Mouse (Mus musculus) heart, postnatal 0 days (tissue): ENCODE results near the gene Gmds. TPM values are rescaled to one million over a fixed set of nuclear protein-coding genes. Genes with fewer than 3 reads are reported as not detected.

Experiments used
- ATAC-seq: fragments of 200-750 bp; cut with Nextera tagmentation; 2 replicates; pipeline ENCODE4 v1.8.0; 2017; ENCODE audit warnings: low read depth, moderate number of reproducible peaks, moderate library complexity; ENCODE audit not compliant: insufficient read depth
- DNase-seq: peaks from one replicate; pipeline ENCODE4 v3.0.0-alpha.2; 2016; ENCODE audit warnings: low spot score
- H3K27ac ChIP-seq: fragments of 300-500 bp; sonication (generic); 2 replicates; pipeline ENCODE4 v1.5.1; 2014; ENCODE audit warnings: low read depth, mild to moderate bottlenecking
- H3K27me3 ChIP-seq: fragments of 300-500 bp; sonication (generic); 2 replicates; pipeline ENCODE4 v1.6.1; 2014; ENCODE audit warnings: low read length, mixed read lengths; ENCODE audit not compliant: control insufficient read depth, insufficient read depth
- H3K36me3 ChIP-seq: fragments of 300-500 bp; sonication (generic); replicated peaks from 2 replicates; pipeline ENCODE4 v1.6.1; 2014; ENCODE audit warnings: low read length, mixed read lengths; ENCODE audit not compliant: control insufficient read depth, insufficient read depth
- H3K4me1 ChIP-seq: fragments of 300-500 bp; sonication (generic); 2 replicates; pipeline ENCODE4 v1.6.1; 2014; ENCODE audit warnings: antibody characterized with exemption; ENCODE audit not compliant: control insufficient read depth, insufficient read depth
- H3K4me2 ChIP-seq: fragments of 300-500 bp; sonication (generic); 2 replicates; pipeline ENCODE4 v1.6.1; 2014; ENCODE audit warnings: low read depth, mild to moderate bottlenecking, low read length, moderate library complexity
- H3K4me3 ChIP-seq: fragments of 300-500 bp; sonication (generic); 2 replicates; pipeline ENCODE4 v1.5.1; 2014; ENCODE audit warnings: low read depth, low read length
- H3K9ac ChIP-seq: fragments of 300-500 bp; sonication (generic); replicated peaks from 2 replicates; pipeline ENCODE4 v1.6.1; 2014; ENCODE audit warnings: low read depth, low read length, mixed read lengths
- H3K9me3 ChIP-seq: fragments of 300-500 bp; sonication (generic); replicated peaks from 2 replicates; pipeline ENCODE4 v1.6.1; 2016; ENCODE audit warnings: low read length; ENCODE audit not compliant: control insufficient read depth
- CTCF ChIP-seq: IDR thresholded peaks from 2 replicates; pipeline ENCODE4 v1.5.1; 2016; ENCODE audit warnings: antibody characterized with exemption, control low read depth, low read depth
- EP300 ChIP-seq: IDR thresholded peaks from 2 replicates; pipeline ENCODE4 v1.6.1; 2016; ENCODE audit warnings: antibody characterized with exemption, low read depth
- WGBS: fragments of 180-500 bp; shearing (Covaris S2); extraction: QIAGEN DNeasy Blood & Tissue Kit; methylation state at CpG from one replicate; pipeline ENCODE4 v1.1.7; 2014; 5-methylcytosine and 5-hydroxymethylcytosine counted together
- polyA plus RNA-seq: library from polyadenylated mRNA; unstranded; fragments of >200 nt; fragmentation: Nextera tagmentation; extraction: Ambion mirVana; gene quantifications from 2 replicates; pipeline ENCODE4 v1.2.1, GENCODE M21; 2015
- total RNA-seq: library from RNA; depleted of rRNA; stranded (reverse); fragments of >200 nt; gene quantifications from 2 replicates; pipeline ENCODE4 v1.2.3, GENCODE M21; 2014; ENCODE audit warnings: low replicate concordance

The Gmds gene
- total and polyA plus RNA-seq, 2 experiments from 2014 or later = 1.3 to 13.0 TPM

DNA sequence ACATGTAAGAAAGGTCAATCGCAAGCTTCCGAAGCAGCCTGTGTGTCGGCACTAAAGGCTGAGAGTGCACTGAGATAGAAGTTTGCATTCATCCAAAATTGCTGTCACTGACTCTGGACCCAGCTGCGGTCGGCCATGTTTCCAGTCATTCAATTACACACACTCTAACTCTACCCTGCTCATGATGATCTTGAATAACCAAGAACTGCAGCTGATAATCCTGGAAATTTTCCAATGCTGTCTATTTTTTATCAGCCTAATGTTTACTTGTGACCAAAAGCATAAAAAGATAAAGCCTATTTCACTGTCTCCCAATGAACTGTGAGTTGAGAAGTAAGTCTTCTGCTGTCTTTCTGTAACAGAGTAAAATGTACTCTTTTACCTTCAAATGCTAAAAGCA is 106.1 kb downstream of the Gmds start:
- no peak for ATAC-seq
- no peaks in the 10 kb centered on the region for H3K27me3 ChIP-seq
- no peak for DNase-seq
- H3K9ac ChIP-seq = no peak overlapping the region
- no peak overlapping the region for H3K4me3 ChIP-seq
- H3K4me1 ChIP-seq = peaks cover 8% of the 10 kb centered on the region
- WGBS = 67% methylated on average over 5 of the region's 5 CpGs
- no peak overlapping the region for H3K27ac ChIP-seq
- H3K36me3 ChIP-seq = no peaks in the 10 kb centered on the region
- no peak overlapping the region for H3K4me2 ChIP-seq
- TF ChIP-seq EP300 (no peak), CTCF (no peak)
- H3K9me3 ChIP-seq = no peaks in the 10 kb centered on the region

DNA sequence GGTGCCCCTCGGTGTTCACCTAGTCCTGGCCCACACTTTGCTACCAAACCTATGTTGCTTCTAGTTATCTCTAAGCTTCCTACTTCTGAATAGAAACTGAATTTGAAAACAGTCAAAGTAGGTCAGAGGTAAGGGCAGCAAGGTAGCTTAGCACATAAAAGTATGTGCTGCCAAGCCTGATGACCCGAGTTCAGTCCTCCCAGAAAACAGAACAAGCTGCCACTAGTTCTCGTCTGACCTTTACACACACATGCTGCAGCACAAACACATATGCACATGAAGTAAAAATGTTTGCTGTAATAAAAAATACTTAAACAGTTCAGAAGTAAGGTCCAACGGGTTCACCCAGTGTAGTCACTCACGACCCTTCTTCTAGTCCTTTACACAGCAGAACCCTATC is 106.6 kb downstream of the Gmds start:
- no peak overlapping the region for H3K27ac ChIP-seq
- H3K4me3 ChIP-seq = no peak overlapping the region
- no peaks in the 10 kb centered on the region for H3K27me3 ChIP-seq
- whole genome bisulfite sequencing = 84% methylated on average over 5 of the region's 5 CpGs
- DNase-seq (no peak), ATAC-seq (no peak)
- H3K4me2 ChIP-seq = no peak overlapping the region
- TF ChIP-seq EP300 (no peak), CTCF (no peak)
- H3K36me3 ChIP-seq = no peaks in the 10 kb centered on the region
- H3K9me3 ChIP-seq = no peaks in the 10 kb centered on the region
- H3K9ac ChIP-seq = no peak overlapping the region
- H3K4me1 ChIP-seq = peaks cover 8% of the 10 kb centered on the region

DNA sequence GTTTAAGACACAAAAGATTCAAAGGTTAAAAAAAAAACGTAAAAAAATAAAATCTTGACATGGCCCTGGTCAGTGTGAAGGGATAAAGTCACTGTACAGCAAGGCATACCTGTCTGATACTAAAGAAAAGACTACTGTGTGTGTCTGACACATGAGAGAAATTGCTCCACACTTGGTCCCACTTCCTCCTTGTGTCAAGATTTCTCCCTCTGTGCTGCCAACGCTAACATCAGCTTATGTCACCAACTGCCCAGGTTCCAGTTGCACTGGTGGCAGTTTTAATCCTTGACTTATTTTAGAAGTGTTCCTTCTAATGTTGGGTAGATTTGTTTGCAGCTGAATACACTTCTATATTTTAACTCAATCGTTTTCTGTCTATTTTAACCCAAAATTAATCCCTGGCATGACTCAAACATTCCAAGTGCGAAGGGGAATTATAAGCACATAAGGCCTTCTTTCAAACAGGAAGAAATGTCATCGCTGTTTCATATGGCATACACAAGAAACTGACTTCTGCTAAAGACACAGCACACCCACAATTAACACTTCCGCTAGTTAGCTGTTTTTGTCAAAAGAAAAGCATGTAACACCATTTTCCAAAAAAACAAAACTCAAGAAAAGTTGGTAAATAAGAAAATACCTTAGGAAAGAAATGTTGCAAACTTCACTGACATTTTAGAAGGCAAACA is 110.5 kb downstream of the Gmds start:
- Histone ChIP-seq H3K9ac (no peak overlapping the region), H3K4me3 (no peak overlapping the region), H3K9me3 (no peaks in the 10 kb centered on the region), H3K4me1 (no peaks in the 10 kb centered on the region), H3K4me2 (no peak overlapping the region), H3K27me3 (no peaks in the 10 kb centered on the region), H3K36me3 (no peaks in the 10 kb centered on the region), H3K27ac (no peak overlapping the region)
- TF ChIP-seq CTCF (no peak), EP300 (no peak)
- DNase-seq = no peak
- WGBS = 59% methylated on average over 6 of the region's 6 CpGs
- ATAC-seq = no peak

DNA sequence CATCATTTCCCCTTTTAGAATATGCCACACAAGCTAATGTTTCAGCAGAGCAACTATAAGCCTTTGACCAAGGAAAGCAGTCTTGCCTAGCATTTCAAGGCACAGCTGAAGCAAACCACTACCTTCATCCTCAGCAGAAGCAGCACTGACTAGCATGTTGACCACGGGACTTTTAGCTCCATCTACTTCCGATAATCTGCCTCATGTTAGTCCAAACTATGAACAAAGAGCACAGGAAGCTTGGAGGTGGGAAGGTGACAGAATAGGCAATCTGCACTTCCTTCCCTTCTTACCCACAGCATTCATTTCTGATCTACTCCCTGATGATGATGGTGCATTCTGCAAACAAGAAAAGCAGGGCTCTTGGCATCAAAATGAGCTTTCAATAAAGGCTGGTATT is 120.9 kb downstream of the Gmds start:
- no peaks in the 10 kb centered on the region for H3K9me3 ChIP-seq
- H3K36me3 ChIP-seq = no peaks in the 10 kb centered on the region
- H3K9ac ChIP-seq = no peak overlapping the region
- ATAC-seq (no peak), DNase-seq (no peak)
- no peak overlapping the region for H3K4me2 ChIP-seq
- TF ChIP-seq CTCF (no peak), EP300 (no peak)
- H3K4me1 ChIP-seq = no peaks in the 10 kb centered on the region; the same call in 1 of the 2 replicates
- WGBS = 53% methylated on average over 2 of the region's 2 CpGs
- H3K27me3 ChIP-seq = no peaks in the 10 kb centered on the region
- no peak overlapping the region for H3K27ac ChIP-seq
- H3K4me3 ChIP-seq = no peak overlapping the region

DNA sequence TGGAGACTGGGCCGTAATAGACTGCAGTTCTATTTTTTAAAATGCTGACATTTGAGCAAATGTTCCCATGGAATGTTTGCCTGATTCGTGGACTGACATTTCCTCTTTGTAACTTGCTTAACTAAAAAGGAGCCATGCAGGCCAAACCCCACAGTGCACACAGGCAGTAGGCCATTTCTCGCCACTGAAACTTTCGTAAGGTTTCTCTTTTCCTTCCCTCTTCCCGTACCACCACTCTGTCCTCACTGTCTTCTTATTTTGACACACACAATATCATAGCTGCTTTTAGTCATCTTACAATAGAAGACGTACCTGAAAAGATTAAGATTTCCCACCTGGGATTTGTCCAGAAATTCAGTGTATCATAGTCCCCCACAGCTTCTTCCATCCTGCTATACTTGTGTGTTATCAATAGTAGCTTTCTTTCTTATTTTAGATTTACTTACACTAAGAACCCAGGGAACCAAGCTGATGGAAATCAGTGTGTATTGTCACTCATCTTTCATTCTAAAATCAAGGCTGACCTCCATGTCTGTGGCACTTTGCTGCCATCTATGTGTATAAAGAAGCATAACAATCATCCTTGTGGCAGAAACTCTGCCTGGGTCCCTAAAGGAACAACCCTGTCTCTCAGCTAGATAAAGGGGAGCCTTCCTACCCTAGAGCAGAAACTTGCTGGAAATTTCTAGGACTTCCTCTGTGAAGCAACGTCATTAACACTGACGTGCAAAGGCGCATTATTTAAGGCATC is 124.7 kb downstream of the Gmds start:
- Histone ChIP-seq H3K9ac (no peak overlapping the region), H3K36me3 (no peaks in the 10 kb centered on the region), H3K4me3 (no peak overlapping the region), H3K27me3 (no peaks in the 10 kb centered on the region), H3K9me3 (no peaks in the 10 kb centered on the region), H3K27ac (no peak overlapping the region), H3K4me1 (no peaks in the 10 kb centered on the region; the same call in 1 of the 2 replicates), H3K4me2 (no peak overlapping the region)
- ATAC-seq (no peak; the same call in 1 of the 2 replicates), DNase-seq (peak; percentile 69)
- peak; percentile 87 for TF ChIP-seq CTCF
- no peak for TF ChIP-seq EP300
- WGBS = 46% methylated on average over 9 of the region's 9 CpGs
